Mouse (Mus musculus): ENCODE measurements around the gene Cdk12.

GRCm38 (mm10) chr11:98283740-98284139 is 80.9 kb downstream of the Cdk12 start:
- TF ChIP-seq POLR2A (IDR thresholded peaks at IDR 0.05; ENCODE audit: extremely low read depth, insufficient read depth, low read length) (no peak), CTCF (IDR thresholded peaks at IDR 0.05; ENCODE audit: extremely low read depth, insufficient read depth, low read length) (no peak)

Measured in cortical plate, adult 2 months (tissue).